Mouse (Mus musculus) adrenal gland, adult 8-10 months (tissue): ENCODE data around the gene Mtx1. TPM values are rescaled to one million over a fixed set of nuclear protein-coding genes. Genes with fewer than 3 reads are reported as not detected.

Experiments
- DNase-seq: peaks from one replicate; pipeline ENCODE4 v3.0.0; 2022
- total RNA-seq, 4 experiments: library from RNA; stranded (reverse); gene quantifications; 2 replicates each; pipeline ENCODE4 v1.2.4; 2022

Gene Mtx1
- 100 to 1,000 TPM; 138 to 169 (median 152) TPM for total RNA-seq

GRCm38 (mm10) chr3:89226900-89227299 lies at the start of gene Mtx1:
Gene Mtx1 (minus strand): TSS chr3:89227088.
- DNase-seq, result no peak

- no peak for DNase-seq
These were observed 49.2 kb upstream of the Mtx1 start for GRCm38 (mm10) chr3:89276061-89276460.

DNA sequence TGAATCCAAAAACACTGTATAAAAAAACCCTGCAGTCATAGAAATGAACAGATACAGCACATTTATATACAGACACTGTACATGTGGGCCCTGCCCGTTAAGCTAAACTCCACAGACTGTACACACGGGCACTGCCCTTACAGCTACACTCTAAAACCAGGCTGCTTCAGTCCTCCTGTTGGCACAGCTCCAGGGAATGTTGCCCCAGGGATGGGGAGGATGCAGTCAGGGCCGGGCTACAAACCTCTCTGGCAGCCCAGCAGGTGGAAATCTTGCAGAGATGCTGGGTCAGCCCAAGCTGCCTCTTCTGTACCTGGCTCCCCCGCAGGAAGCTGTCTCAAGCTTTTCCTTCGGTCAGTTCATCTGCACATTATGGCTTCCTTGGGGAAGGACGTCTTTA lies 44.9 kb upstream of the Mtx1 start:
- DNase-seq, result no peak

DNA sequence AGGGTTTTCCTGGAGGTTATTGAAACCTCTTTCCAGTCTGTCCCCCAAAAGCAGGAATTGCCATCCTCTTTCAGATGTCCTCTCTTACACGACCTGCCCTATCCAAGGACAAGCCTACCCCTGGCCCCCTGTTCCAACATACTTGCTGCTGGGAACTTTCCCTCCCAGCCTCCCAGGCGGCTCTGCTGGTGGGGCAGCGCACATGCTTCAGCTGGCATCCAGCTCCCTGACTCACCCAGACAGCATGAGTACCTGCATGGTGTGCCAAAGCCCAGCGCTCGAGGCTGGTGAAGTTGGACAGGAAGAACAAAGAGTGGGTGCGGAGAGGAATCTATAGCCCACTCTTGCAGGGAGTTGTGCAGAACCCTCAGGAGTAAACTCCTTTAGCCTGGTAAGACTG lies 44.0 kb upstream of the Mtx1 start:
- no peak for DNase-seq

GRCm38 (mm10) chr3:89270051-89270755 lies 43.3 kb upstream of the Mtx1 start, which contains the start of gene Slc50a1:
Gene Slc50a1 (minus strand): TSS chr3:89270570.
- DNase-seq, result peak; percentile 76

DNA sequence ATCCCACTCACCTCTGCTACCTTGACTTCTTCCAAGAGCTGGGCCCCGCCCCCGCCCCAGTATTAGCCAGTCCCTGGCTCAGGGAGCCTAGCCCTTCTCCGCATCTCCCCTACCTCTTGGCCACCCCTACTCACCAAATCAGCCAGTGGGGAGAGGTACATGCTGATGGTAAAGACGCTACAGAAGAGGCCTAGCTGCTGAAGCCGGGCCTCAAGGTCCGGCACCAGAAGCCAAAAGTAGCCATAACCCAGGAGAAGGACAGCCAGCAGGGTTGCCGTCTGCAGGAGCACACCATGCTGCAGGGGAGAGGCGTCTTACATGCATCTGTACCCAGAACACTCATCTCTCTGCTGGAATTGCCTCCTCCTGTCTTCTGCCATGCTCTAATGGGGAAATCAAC lies 42.0 kb upstream of the Mtx1 start:
- no peak for DNase-seq

- DNase-seq, result peak; percentile 73
These were observed 39.6 kb upstream of the Mtx1 start for GRCm38 (mm10) chr3:89266439-89266893.

DNA sequence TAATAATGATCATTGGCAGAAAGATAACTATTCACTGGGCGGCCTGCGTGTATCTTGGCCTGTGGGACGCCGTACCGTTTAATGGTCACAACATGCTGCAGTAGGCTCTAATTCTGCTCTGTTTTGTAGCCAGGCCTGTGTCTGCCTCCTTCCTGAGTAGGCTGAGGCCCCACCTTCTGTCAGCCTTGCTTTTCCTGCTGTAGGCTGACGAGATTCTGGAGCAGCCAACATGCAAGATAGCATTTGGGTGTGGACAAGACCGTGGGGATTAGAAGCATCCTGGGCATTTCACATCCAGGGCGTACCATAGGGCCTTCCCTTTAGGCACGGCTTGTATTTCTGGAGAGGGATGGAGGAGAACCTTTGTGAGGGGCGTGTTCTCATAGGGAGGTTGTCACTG lies 35.5 kb upstream of the Mtx1 start:
- no peak for DNase-seq

DNA sequence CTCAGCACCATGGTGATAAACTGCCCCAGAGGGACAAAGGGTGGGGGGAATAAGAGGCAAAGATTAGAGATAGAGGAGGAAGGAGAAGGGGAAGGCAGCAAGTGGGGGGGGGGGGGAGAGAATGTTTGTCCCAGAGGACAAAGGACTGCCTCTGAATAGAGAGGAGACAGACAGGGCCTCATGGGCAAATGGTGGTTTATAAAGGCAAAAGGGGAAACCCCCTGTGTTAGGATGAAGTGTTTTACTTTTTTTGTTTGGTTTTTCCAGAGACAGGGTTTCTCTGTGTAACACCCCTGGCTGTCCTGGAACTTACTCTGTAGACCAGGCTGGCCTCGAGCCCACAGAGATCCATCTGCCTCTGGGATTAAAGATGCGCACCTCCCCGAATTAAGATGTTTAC lies 33.3 kb upstream of the Mtx1 start:
- DNase-seq, result no peak

GRCm38 (mm10) chr3:89259076-89259475 lies 32.2 kb upstream of the Mtx1 start, which contains the start of gene Dpm3:
Gene Dpm3 (plus strand): TSS chr3:89259358.
- no peak for DNase-seq

GRCm38 (mm10) chr3:89256177-89256576 lies 29.3 kb upstream of the Mtx1 start:
- no peak for DNase-seq

DNA sequence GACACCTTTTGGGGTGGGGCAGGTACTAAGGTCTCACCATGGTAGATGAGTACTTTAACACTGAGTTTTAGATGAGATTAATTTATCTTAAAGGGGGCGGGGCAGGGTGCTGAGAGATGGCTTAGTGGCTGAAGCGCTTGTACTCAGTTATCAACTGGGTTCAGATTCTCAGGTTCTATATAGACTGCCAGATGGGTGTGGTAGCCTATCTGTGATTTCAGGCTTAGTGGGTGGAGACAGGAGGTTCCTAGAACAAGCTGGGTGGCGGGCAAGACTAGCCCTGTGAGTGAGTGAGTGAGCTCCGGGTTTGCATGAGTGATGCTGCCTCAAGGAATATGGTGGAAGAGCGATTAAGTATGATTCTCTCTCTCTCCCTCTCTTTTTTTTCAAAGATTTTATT lies 28.1 kb upstream of the Mtx1 start:
- DNase-seq, result no peak

- DNase-seq, result no peak
These were observed 24.5 kb upstream of the Mtx1 start for GRCm38 (mm10) chr3:89251365-89251895.

GRCm38 (mm10) chr3:89250435-89251040 lies 23.6 kb upstream of the Mtx1 start:
- DNase-seq, result no peak

DNA sequence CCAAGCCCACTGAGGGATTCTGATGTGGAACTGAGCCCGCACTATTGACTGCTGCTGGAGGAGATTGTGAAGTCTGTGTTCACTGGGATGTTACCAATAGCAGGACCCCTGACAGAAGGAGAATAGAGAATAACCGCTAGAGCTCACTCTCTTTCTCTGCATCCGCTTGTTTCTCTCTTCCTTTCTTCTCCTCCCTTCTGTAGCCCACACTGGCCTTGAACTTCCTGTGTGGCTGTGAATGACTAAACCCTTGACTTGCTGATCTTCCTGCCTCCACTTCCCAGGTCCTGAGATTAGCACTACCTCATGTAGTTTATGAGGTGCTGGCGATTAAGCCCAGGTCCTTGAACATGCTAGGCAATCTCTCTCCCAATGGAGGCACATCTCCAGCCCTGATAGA lies 20.6 kb upstream of the Mtx1 start:
- no peak for DNase-seq

- DNase-seq, result peak; percentile 84
These were observed 19.6 kb upstream of the Mtx1 start, which contains the start of gene Trim46 for GRCm38 (mm10) chr3:89246261-89247100. Gene Trim46 (minus strand): TSS chr3:89246309.

DNA sequence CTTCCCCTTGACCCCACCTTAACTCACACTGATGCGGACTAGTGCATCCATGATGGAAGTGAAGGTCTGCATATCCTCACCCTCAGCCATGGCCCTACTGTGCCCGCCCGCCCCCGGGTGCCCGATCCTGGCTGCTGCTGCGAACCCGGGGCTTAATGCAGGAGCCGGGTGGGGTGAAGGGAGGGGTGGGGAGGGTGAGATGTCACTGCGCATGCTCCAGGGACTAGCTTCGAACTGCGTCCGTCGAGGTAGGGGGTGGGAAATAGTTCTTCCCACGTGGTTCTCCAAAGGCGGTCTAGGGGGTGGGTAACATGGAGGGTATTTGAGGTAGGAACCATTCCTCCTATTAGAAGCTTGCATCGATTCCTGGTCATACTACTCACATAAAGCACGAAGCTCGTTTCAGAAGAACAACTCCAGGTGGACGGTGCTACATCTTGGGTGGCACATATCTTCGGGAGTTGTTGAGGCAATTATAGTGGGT lies 18.8 kb upstream of the Mtx1 start, which contains the start of gene Krtcap2:
Krtcap2 (plus strand) TSS at position 279 of the 484 bp plus-strand sequence.
- no peak for DNase-seq

DNA sequence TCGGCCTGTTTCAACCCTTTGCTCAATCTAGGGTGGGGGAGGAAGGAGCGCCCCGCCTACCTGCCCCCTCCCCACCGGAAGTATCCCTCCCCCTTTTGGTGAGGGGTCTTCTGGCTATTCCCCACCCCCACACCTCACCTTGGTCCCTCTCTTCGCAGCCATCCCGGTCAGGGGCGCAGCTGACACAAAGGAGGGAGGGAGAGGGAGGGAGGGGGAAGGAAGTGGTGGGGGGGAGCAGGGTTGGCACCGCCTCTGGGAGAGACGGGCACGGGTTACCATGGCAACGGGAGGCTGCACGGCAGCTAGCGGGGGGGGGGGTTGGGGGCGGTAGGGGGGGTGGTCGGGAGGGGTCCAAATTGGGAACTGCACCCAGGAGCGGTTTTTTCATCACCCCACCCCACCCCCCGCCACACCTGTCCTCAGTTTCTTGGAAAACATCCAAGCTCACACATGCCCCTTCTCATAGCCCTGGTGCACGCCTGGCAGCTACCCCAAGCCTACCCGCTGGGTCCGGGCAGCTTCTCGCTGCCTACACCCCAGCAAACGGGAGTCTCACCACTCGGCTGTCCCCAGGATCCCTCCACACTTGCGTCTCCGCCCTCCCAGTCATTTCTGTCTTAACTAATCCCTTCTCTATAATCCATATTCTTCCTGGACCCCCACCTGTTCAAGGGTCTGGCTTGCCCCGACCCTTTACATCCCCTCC lies 18.2 kb upstream of the Mtx1 start:
- DNase-seq, result no peak

DNA sequence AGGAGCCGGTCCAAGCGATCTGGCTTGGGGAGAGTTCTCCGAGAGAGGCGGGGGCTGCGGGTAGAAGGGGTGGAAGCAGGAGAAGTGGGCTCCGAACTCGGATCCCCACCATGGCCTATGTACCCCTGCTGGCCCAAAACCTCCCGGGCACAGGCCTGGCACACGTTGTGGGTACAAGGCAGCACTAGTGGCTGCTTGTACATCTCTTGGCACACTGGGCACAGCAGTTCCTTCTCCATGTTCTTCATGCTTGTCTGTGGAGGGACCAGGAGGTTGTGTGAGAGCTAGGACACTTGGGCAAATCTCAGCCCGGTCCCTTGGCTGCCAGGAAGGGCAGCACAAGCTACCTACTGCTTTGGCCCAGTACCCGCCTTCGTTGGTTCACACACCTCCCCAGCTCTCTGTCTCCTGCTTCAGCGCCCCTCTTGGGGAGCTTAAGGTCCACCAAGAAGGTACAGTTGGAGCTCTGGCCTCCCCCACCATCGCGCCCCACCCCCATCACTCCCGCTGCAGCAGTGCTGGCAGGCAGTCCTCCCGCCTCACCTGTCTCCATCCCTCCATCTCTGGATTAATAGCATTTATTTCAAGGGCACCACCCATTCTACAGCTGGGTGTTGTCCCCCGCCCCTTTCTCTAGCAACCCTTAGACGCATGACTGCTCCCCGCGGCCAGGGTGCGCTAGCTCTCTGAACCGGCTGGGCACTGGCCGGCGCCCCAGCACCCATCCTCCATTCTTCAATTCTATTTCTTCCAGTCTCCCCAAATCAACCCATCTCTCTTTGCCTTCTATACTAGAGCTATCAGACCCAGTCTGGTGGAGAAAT lies 17.5 kb upstream of the Mtx1 start:
- DNase-seq, result no peak

DNA sequence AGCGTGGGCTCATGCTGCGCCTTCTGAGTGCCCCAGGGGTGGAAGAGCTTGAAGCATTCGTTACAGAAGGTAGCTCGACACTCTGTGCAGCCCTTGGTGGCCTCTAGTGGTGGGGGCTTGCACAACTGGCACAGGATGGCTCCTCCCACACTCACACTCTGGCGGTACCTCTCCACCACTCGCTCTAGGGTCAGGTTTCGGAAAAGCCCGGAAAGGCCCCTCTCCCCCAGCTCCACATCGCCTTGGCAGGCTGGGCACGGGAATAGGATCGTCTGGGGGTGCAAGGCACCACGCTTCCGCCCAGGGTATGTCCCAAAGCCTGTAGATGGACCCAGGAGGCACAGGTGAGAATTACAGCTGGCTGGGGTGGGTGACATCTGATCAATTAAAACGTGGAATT lies 16.7 kb upstream of the Mtx1 start:
- DNase-seq, result no peak

- no peak for DNase-seq
These were observed 15.5 kb upstream of the Mtx1 start for GRCm38 (mm10) chr3:89242331-89242895.
